Mouse (Mus musculus): ENCODE data around the gene Tsc22d4. TPM values are rescaled to one million over a fixed set of nuclear protein-coding genes. Genes with fewer than 3 reads are reported as not detected.

The Tsc22d4 gene
- polyA plus RNA-seq (2012; rRNA removed), result 103 and 110 TPM in 2 replicates

GRCm38 (mm10) chr5:137745214-137746171 lies at the start of gene Tsc22d4:
Tsc22d4 (plus strand) TSS chr5:137745730.
- WGBS, result 2% methylated on average over 28 of the region's 28 CpGs

GRCm38 (mm10) chr5:137695930-137696329 lies 49.6 kb upstream of the Tsc22d4 start:
- TF ChIP-seq CTCF (IDR thresholded peaks at IDR 0.05; ENCODE audit: insufficient read depth, low read length) (no peak), POLR2A (IDR thresholded peaks at IDR 0.05; ENCODE audit: borderline replicate concordance, extremely low read depth, low read depth, low read length) (no peak)
- no peak overlapping the region for H3K4me3 ChIP-seq (replicated peaks; ENCODE audit: extremely low read depth, low read depth, low read length)
- 29% methylated on average over 4 of the region's 4 CpGs for WGBS
- DNase-seq, result no peak
- H3K4me1 ChIP-seq (ENCODE audit: control insufficient read depth, insufficient read depth, low read length), result no peaks in the 10 kb centered on the region

More at GRCm38 (mm10) chr5:137745214-137746171, at the start of gene Tsc22d4:
- H3K4me3 ChIP-seq (replicated peaks; ENCODE audit: extremely low read depth, low read depth, low read length), result peak within 1 kb of the TSS; percentile 81
- peaks cover 10% of the 10 kb centered on the region for H3K4me1 ChIP-seq (ENCODE audit: control insufficient read depth, insufficient read depth, low read length)
- peak; percentile 90 for DNase-seq
- peak; percentile 92; the same call in 1 of the 2 replicates for TF ChIP-seq POLR2A (IDR thresholded peaks at IDR 0.05; ENCODE audit: borderline replicate concordance, extremely low read depth, low read depth, low read length)
- no peak for TF ChIP-seq CTCF (IDR thresholded peaks at IDR 0.05; ENCODE audit: insufficient read depth, low read length)

- Histone ChIP-seq H3K4me3 (replicated peaks; ENCODE audit: extremely low read depth, low read depth, low read length) (no peak overlapping the region), H3K4me1 (ENCODE audit: control insufficient read depth, insufficient read depth, low read length) (no peaks in the 10 kb centered on the region)
- WGBS, result 66% methylated on average over 3 of the region's 3 CpGs
- no peak for TF ChIP-seq POLR2A (IDR thresholded peaks at IDR 0.05; ENCODE audit: borderline replicate concordance, extremely low read depth, low read depth, low read length)
- TF ChIP-seq CTCF (IDR thresholded peaks at IDR 0.05; ENCODE audit: insufficient read depth, low read length), result no peak
- no peak for DNase-seq
Measured at GRCm38 (mm10) chr5:137699080-137699479, 46.5 kb upstream of the Tsc22d4 start.

GRCm38 (mm10) chr5:137699850-137700249 lies 45.7 kb upstream of the Tsc22d4 start:
- H3K4me1 ChIP-seq (ENCODE audit: control insufficient read depth, insufficient read depth, low read length), result no peaks in the 10 kb centered on the region
- no peak overlapping the region for H3K4me3 ChIP-seq (replicated peaks; ENCODE audit: extremely low read depth, low read depth, low read length)
- no peak for DNase-seq
- TF ChIP-seq POLR2A (IDR thresholded peaks at IDR 0.05; ENCODE audit: borderline replicate concordance, extremely low read depth, low read depth, low read length), result no peak
- no peak for TF ChIP-seq CTCF (IDR thresholded peaks at IDR 0.05; ENCODE audit: insufficient read depth, low read length)
- WGBS, result 54% methylated on average over 2 of the region's 2 CpGs

- peak overlapping the region; percentile 2 for H3K4me3 ChIP-seq (replicated peaks; ENCODE audit: extremely low read depth, low read depth, low read length)
- DNase-seq, result no peak
- WGBS, result 32% methylated on average over 6 of the region's 6 CpGs
- TF ChIP-seq POLR2A (IDR thresholded peaks at IDR 0.05; ENCODE audit: borderline replicate concordance, extremely low read depth, low read depth, low read length), result no peak
- TF ChIP-seq CTCF (IDR thresholded peaks at IDR 0.05; ENCODE audit: insufficient read depth, low read length), result no peak
- H3K4me1 ChIP-seq (ENCODE audit: control insufficient read depth, insufficient read depth, low read length), result no peaks in the 10 kb centered on the region
Measured at GRCm38 (mm10) chr5:137705242-137705641, 40.3 kb upstream of the Tsc22d4 start.

GRCm38 (mm10) chr5:137706913-137707633 lies 38.5 kb upstream of the Tsc22d4 start:
- Histone ChIP-seq H3K4me1 (ENCODE audit: control insufficient read depth, insufficient read depth, low read length) (no peaks in the 10 kb centered on the region), H3K4me3 (replicated peaks; ENCODE audit: extremely low read depth, low read depth, low read length) (no peak overlapping the region)
- WGBS, result 28% methylated on average over 12 of the region's 12 CpGs
- peak; percentile 83 for DNase-seq
- no peak for TF ChIP-seq CTCF (IDR thresholded peaks at IDR 0.05; ENCODE audit: insufficient read depth, low read length)
- no peak for TF ChIP-seq POLR2A (IDR thresholded peaks at IDR 0.05; ENCODE audit: borderline replicate concordance, extremely low read depth, low read depth, low read length)

GRCm38 (mm10) chr5:137713454-137713853 lies 32.1 kb upstream of the Tsc22d4 start:
- Histone ChIP-seq H3K4me1 (ENCODE audit: control insufficient read depth, insufficient read depth, low read length) (no peaks in the 10 kb centered on the region), H3K4me3 (replicated peaks; ENCODE audit: extremely low read depth, low read depth, low read length) (no peak overlapping the region)
- TF ChIP-seq POLR2A (IDR thresholded peaks at IDR 0.05; ENCODE audit: borderline replicate concordance, extremely low read depth, low read depth, low read length) (no peak), CTCF (IDR thresholded peaks at IDR 0.05; ENCODE audit: insufficient read depth, low read length) (no peak)
- 72% methylated on average over 5 of the region's 5 CpGs for WGBS
- DNase-seq, result no peak

GRCm38 (mm10) chr5:137715685-137716084 lies 29.8 kb upstream of the Tsc22d4 start:
- 69% methylated on average over 8 of the region's 8 CpGs for WGBS
- no peak for DNase-seq
- H3K4me3 ChIP-seq (replicated peaks; ENCODE audit: extremely low read depth, low read depth, low read length), result no peak overlapping the region
- no peaks in the 10 kb centered on the region for H3K4me1 ChIP-seq (ENCODE audit: control insufficient read depth, insufficient read depth, low read length)
- TF ChIP-seq POLR2A (IDR thresholded peaks at IDR 0.05; ENCODE audit: borderline replicate concordance, extremely low read depth, low read depth, low read length) (no peak), CTCF (IDR thresholded peaks at IDR 0.05; ENCODE audit: insufficient read depth, low read length) (no peak)

GRCm38 (mm10) chr5:137718020-137718790 lies 27.3 kb upstream of the Tsc22d4 start:
- TF ChIP-seq CTCF (IDR thresholded peaks at IDR 0.05; ENCODE audit: insufficient read depth, low read length), result no peak
- TF ChIP-seq POLR2A (IDR thresholded peaks at IDR 0.05; ENCODE audit: borderline replicate concordance, extremely low read depth, low read depth, low read length), result no peak
- WGBS, result 50% methylated on average over 8 of the region's 8 CpGs
- Histone ChIP-seq H3K4me3 (replicated peaks; ENCODE audit: extremely low read depth, low read depth, low read length) (no peak overlapping the region), H3K4me1 (ENCODE audit: control insufficient read depth, insufficient read depth, low read length) (no peaks in the 10 kb centered on the region)
- DNase-seq, result no peak
